Mouse (Mus musculus): ENCODE results near the gene Tmem248. TPM values are rescaled to one million over a fixed set of nuclear protein-coding genes. Genes with fewer than 3 reads are reported as not detected.

Gene Tmem248
- total and polyA plus RNA-seq, 3 experiments = 72.1 to 82.9 (median 80.9) TPM

DNA sequence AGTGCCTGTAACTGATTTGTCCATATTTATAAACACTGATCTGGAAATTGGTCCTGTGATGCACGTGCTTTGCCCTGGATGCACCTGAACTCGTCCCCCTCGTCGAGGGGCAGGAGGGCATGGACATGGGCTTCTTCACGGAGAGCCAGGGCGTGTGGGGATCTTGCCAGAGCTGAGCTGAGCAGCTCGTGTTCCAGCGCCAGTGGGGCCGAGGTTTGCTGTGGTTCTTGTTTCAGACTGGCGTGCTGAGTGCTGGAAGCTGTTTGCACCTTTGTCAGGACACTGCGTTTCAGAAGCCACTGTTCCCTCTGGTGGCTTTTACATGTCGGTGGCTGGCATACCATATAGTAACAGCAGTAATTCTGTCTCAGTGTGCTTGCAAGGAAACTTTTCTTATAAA lies 24.5 kb downstream of the Tmem248 start:
- H3K9ac ChIP-seq (ENCODE audit: insufficient read depth, low read depth) = no peak overlapping the region
- no peaks in the 10 kb centered on the region; the same call in none of the 2 replicates for H3K79me2 ChIP-seq (replicated peaks; ENCODE audit: control insufficient read depth, extremely low read depth, insufficient read depth, poor library complexity, severe bottlenecking)
- TF ChIP-seq PAX5 (IDR thresholded peaks at IDR 0.05; ENCODE audit: low read length) = no peak
- no peak for TF ChIP-seq CHD1 (IDR thresholded peaks at IDR 0.05; ENCODE audit: low read depth, low read length)
- TF ChIP-seq MAFK (IDR thresholded peaks at IDR 0.05; ENCODE audit: insufficient replicate concordance, low read length) = no peak
- TF ChIP-seq CTCF (conservative IDR thresholded peaks at IDR 0.05 in 1 of 2, IDR thresholded peaks at IDR 0.05 in 1 of 2; ENCODE audit: low read depth in 2 of 2, low read length in 2 of 2) = no peak
- TF ChIP-seq RCOR1 (conservative IDR thresholded peaks at IDR 0.05; ENCODE audit: low read depth, low read length) = no peak
- TF ChIP-seq ZKSCAN1 (IDR thresholded peaks at IDR 0.05; ENCODE audit: borderline replicate concordance, low read depth, low read length) = no peak
- no peak overlapping the region for H3K4me3 ChIP-seq (replicated peaks in 1 of 3; ENCODE audit: low read depth in 2 of 3, low read length in 2 of 3, poor library complexity in 1 of 3)
- H3K4me2 ChIP-seq (ENCODE audit: insufficient read depth, low read depth, poor library complexity, severe bottlenecking) = no peak overlapping the region
- in situ Hi-C loops (cut with MboI; ENCODE audit: low pct_ligation_motif_present, low pct_unique_long_range_greater_than_20kb, low sequenced_read_pairs) (no loop called here), dilution Hi-C loops (cut with MboI; ENCODE audit: extremely low pct_ligation_motif_present, extremely low pct_unique_long_range_greater_than_20kb, low sequenced_read_pairs) (no loop called here)
- H3K27me3 ChIP-seq (replicated peaks) = no peaks in the 10 kb centered on the region
- H3K4me1 ChIP-seq (ENCODE audit: control insufficient read depth in 1 of 2, insufficient read depth in 2 of 2) = no peaks in the 10 kb centered on the region
- H3K36me3 ChIP-seq (replicated peaks in 1 of 2; ENCODE audit: control insufficient read depth in 1 of 2, insufficient read depth in 1 of 2, low read length in 1 of 2) = peaks cover 83 to 95% of the 10 kb centered on the region in 2 experiments
- H3K9me3 ChIP-seq (replicated peaks; ENCODE audit: low read length) = no peaks in the 10 kb centered on the region
- no peak overlapping the region for H3K27ac ChIP-seq (ENCODE audit: insufficient read depth, low read depth)
- no peak for DNase-seq (ENCODE audit: extremely low read depth)

DNA sequence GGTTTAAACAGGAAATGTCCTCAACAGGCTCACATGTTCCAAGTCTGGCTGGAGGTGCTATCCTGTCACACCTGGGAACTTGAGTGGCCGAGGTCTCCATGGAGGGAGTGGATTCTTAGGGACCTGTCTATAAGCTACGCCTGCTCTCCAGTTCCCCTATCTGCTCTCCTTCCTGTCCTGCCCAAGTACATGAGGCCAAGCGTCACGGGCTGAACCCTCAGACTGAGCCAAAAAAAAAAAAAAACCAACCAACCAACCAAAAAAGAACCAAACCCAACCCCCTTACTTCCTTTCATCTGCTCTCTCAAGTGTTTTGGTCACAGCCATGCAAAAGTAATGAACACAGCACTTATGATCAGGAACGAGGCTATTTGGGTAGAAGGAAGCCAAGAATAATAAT lies 30.9 kb downstream of the Tmem248 start:
- no peak overlapping the region for H3K27ac ChIP-seq (ENCODE audit: insufficient read depth, low read depth)
- dilution Hi-C loops (cut with MboI; ENCODE audit: extremely low pct_ligation_motif_present, extremely low pct_unique_long_range_greater_than_20kb, low sequenced_read_pairs) = no loop called here
- H3K4me1 ChIP-seq (ENCODE audit: control insufficient read depth in 1 of 2, insufficient read depth in 2 of 2) = peaks cover 0 to 10% of the 10 kb centered on the region in 2 experiments; a peak in 1 of 4 replicates
- no peaks in the 10 kb centered on the region for H3K27me3 ChIP-seq (replicated peaks)
- in situ Hi-C loops (cut with MboI; ENCODE audit: low pct_ligation_motif_present, low pct_unique_long_range_greater_than_20kb, low sequenced_read_pairs) = no loop called here
- H3K9me3 ChIP-seq (replicated peaks; ENCODE audit: low read length) = no peaks in the 10 kb centered on the region
- no peak overlapping the region for H3K9ac ChIP-seq (ENCODE audit: insufficient read depth, low read depth)
- no peak overlapping the region for H3K4me2 ChIP-seq (ENCODE audit: insufficient read depth, low read depth, poor library complexity, severe bottlenecking)
- H3K79me2 ChIP-seq (replicated peaks; ENCODE audit: control insufficient read depth, extremely low read depth, insufficient read depth, poor library complexity, severe bottlenecking) = peaks cover 6% of the 10 kb centered on the region; the same call in 1 of the 2 replicates
- H3K36me3 ChIP-seq (replicated peaks in 1 of 2; ENCODE audit: control insufficient read depth in 1 of 2, insufficient read depth in 1 of 2, low read length in 1 of 2) = peaks cover 84 to 96% of the 10 kb centered on the region in 2 experiments
- H3K4me3 ChIP-seq (replicated peaks in 1 of 3; ENCODE audit: low read depth in 2 of 3, low read length in 2 of 3, poor library complexity in 1 of 3) = no peak overlapping the region
- no peak for TF ChIP-seq NRF1 (IDR thresholded peaks at IDR 0.05; ENCODE audit: low read depth, low read length)
- TF ChIP-seq USF2 (conservative IDR thresholded peaks at IDR 0.05; ENCODE audit: low read depth, low read length) = no peak
- TF ChIP-seq BHLHE40 (IDR thresholded peaks at IDR 0.05; ENCODE audit: low read depth, low read length) = no peak
- no peak for TF ChIP-seq ETS1 (conservative IDR thresholded peaks at IDR 0.05; ENCODE audit: low read depth, low read length)
- TF ChIP-seq E2F4 (IDR thresholded peaks at IDR 0.05; ENCODE audit: insufficient replicate concordance, low read depth, low read length) = no peak
- no peak for TF ChIP-seq GABPA (IDR thresholded peaks at IDR 0.05; ENCODE audit: insufficient replicate concordance, low read depth, low read length)
- no peak for TF ChIP-seq CHD1 (IDR thresholded peaks at IDR 0.05; ENCODE audit: low read depth, low read length)
- no peak for TF ChIP-seq RCOR1 (conservative IDR thresholded peaks at IDR 0.05; ENCODE audit: low read depth, low read length)
- no peak for TF ChIP-seq RAD21 (IDR thresholded peaks at IDR 0.05; ENCODE audit: low read depth, low read length)
- TF ChIP-seq PAX5 (IDR thresholded peaks at IDR 0.05; ENCODE audit: low read length) = no peak
- no peak for TF ChIP-seq TCF12 (IDR thresholded peaks at IDR 0.05; ENCODE audit: low read depth, low read length)
- no peak for TF ChIP-seq MEF2A (IDR thresholded peaks at IDR 0.05; ENCODE audit: borderline replicate concordance, low read depth, low read length)
- no peak for TF ChIP-seq SMC3 (IDR thresholded peaks at IDR 0.05; ENCODE audit: low read depth, low read length)
- no peak for TF ChIP-seq JUN (IDR thresholded peaks at IDR 0.05; ENCODE audit: insufficient read depth, low read depth, low read length)
- TF ChIP-seq UBTF (IDR thresholded peaks at IDR 0.05; ENCODE audit: low read depth, low read length) = no peak
- TF ChIP-seq MXI1 (IDR thresholded peaks at IDR 0.05; ENCODE audit: low read depth, low read length) = no peak
- no peak for TF ChIP-seq SIN3A (IDR thresholded peaks at IDR 0.05; ENCODE audit: low read length)
- DNase-seq (ENCODE audit: extremely low read depth) = no peak

Data from CH12.LX (cell line).